Mouse (Mus musculus): ENCODE data around the gene H1foo. TPM values are rescaled to one million over a fixed set of nuclear protein-coding genes. Genes with fewer than 3 reads are reported as not detected.

H1foo gene
- total and polyA plus RNA-seq, 3 experiments: not detected

GRCm38 (mm10) chr6:115918615-115919014, 26.1 kb upstream of the H1foo start:
- TF ChIP-seq POLR2AphosphoS5 (IDR thresholded peaks at IDR 0.05; ENCODE audit: borderline replicate concordance, low read depth, low read length) (no peak), ZKSCAN1 (IDR thresholded peaks at IDR 0.05; ENCODE audit: low read depth, low read length) (no peak), TAL1 (IDR thresholded peaks at IDR 0.05; ENCODE audit: low read length) (peak; percentile 42; the same call in 1 of the 2 replicates), E2F4 (IDR thresholded peaks at IDR 0.05; ENCODE audit: borderline replicate concordance, low read depth, low read length) (no peak), RCOR1 (IDR thresholded peaks at IDR 0.05; ENCODE audit: low read depth, low read length) (no peak), UBTF (IDR thresholded peaks at IDR 0.05; ENCODE audit: borderline replicate concordance, insufficient read depth, low read depth, low read length) (no peak), MAFK (IDR thresholded peaks at IDR 0.05; ENCODE audit: borderline replicate concordance, low read depth, low read length) (no peak), MEF2A (IDR thresholded peaks at IDR 0.05; ENCODE audit: extremely low read depth, insufficient replicate concordance, low read depth, low read length, poor library complexity, severe bottlenecking) (no peak), TCF12 (IDR thresholded peaks at IDR 0.05; ENCODE audit: low read depth, low read length) (0 out of 2 replicates have a peak, but pooled peaks have one; percentile 9), NRF1 (IDR thresholded peaks at IDR 0.05; ENCODE audit: insufficient read depth, low read depth, low read length, poor library complexity, severe bottlenecking) (no peak), ELF1 (IDR thresholded peaks at IDR 0.05; ENCODE audit: low read depth, low read length) (no peak), CTCF (IDR thresholded peaks at IDR 0.05 in 2 of 3, conservative IDR thresholded peaks at IDR 0.05 in 1 of 3; ENCODE audit: control insufficient read depth in 1 of 3, insufficient read depth in 1 of 3, low read depth in 2 of 3, low read length in 3 of 3, poor library complexity in 1 of 3, severe bottlenecking in 1 of 3) (no peak), ZNF384 (IDR thresholded peaks at IDR 0.05; ENCODE audit: low read depth, low read length) (no peak), MXI1 (IDR thresholded peaks at IDR 0.05; ENCODE audit: low read depth, low read length) (no peak), SIN3A (IDR thresholded peaks at IDR 0.05; ENCODE audit: low read length) (no peak), MAZ (IDR thresholded peaks at IDR 0.05; ENCODE audit: low read depth, low read length) (no peak), EP300 (IDR thresholded peaks at IDR 0.05; ENCODE audit: low read depth in 1 of 2, low read length in 2 of 2) (no peak)
- H3K79me2 ChIP-seq (ENCODE audit: control insufficient read depth, insufficient read depth, low read length, poor library complexity): no peaks in the 10 kb centered on the region
- no peak overlapping the region for H3K4me3 ChIP-seq (ENCODE audit: control insufficient read depth in 1 of 2, insufficient read depth in 1 of 2, low read depth in 2 of 2, low read length in 2 of 2)
- H3K27me3 ChIP-seq (ENCODE audit: control insufficient read depth in 1 of 2, insufficient read depth in 2 of 2, low read length in 2 of 2): no peaks in the 10 kb centered on the region
- no peaks in the 10 kb centered on the region; a peak in 1 of 4 replicates for H3K4me1 ChIP-seq (ENCODE audit: control insufficient read depth in 1 of 2, insufficient read depth in 2 of 2, low read length in 2 of 2)
- no peaks in the 10 kb centered on the region for H3K36me3 ChIP-seq (ENCODE audit: control insufficient read depth in 1 of 2, insufficient read depth in 2 of 2, low read length in 2 of 2)
- no peak overlapping the region for H3K9ac ChIP-seq (ENCODE audit: control insufficient read depth, low read depth, low read length, poor library complexity, severe bottlenecking)
- no peaks in the 10 kb centered on the region for H3K9me3 ChIP-seq (replicated peaks; ENCODE audit: insufficient read depth, low read length)
- no peak overlapping the region for H3K27ac ChIP-seq (ENCODE audit: control insufficient read depth, low read depth, low read length)
- DNase-seq (ENCODE audit: low read depth, low spot score): no peak

GRCm38 (mm10) chr6:115919876-115920275, 24.9 kb upstream of the H1foo start:
- TF ChIP-seq GATA1 (IDR thresholded peaks at IDR 0.05; ENCODE audit: low read depth, low read length) (no peak), JUND (IDR thresholded peaks at IDR 0.05; ENCODE audit: low read depth, low read length) (no peak), POLR2AphosphoS5 (IDR thresholded peaks at IDR 0.05; ENCODE audit: borderline replicate concordance, low read depth, low read length) (no peak), GABPA (IDR thresholded peaks at IDR 0.05; ENCODE audit: low read depth, low read length) (no peak), E2F4 (IDR thresholded peaks at IDR 0.05; ENCODE audit: borderline replicate concordance, low read depth, low read length) (no peak), HCFC1 (IDR thresholded peaks at IDR 0.05; ENCODE audit: low read depth, low read length) (no peak), RAD21 (IDR thresholded peaks at IDR 0.05; ENCODE audit: low read depth, low read length) (no peak), ETS1 (IDR thresholded peaks at IDR 0.05; ENCODE audit: low read depth, low read length) (no peak), TAL1 (IDR thresholded peaks at IDR 0.05; ENCODE audit: low read length) (no peak), RCOR1 (IDR thresholded peaks at IDR 0.05; ENCODE audit: low read depth, low read length) (no peak), BHLHE40 (IDR thresholded peaks at IDR 0.05; ENCODE audit: borderline replicate concordance, low read depth, low read length) (no peak), EP300 (IDR thresholded peaks at IDR 0.05; ENCODE audit: low read depth in 1 of 2, low read length in 2 of 2) (no peak), ELF1 (IDR thresholded peaks at IDR 0.05; ENCODE audit: low read depth, low read length) (no peak), USF1 (IDR thresholded peaks at IDR 0.05; ENCODE audit: low read depth, low read length) (no peak), MYC (IDR thresholded peaks at IDR 0.05; ENCODE audit: low read depth, low read length) (no peak), POLR2AphosphoS2 (IDR thresholded peaks at IDR 0.05; ENCODE audit: low read length) (no peak), USF2 (IDR thresholded peaks at IDR 0.05; ENCODE audit: borderline replicate concordance in 1 of 2, insufficient read depth in 1 of 2, low read depth in 1 of 2, low read length in 2 of 2) (no peak), ZKSCAN1 (IDR thresholded peaks at IDR 0.05; ENCODE audit: low read depth, low read length) (no peak), CTCF (IDR thresholded peaks at IDR 0.05 in 2 of 3, conservative IDR thresholded peaks at IDR 0.05 in 1 of 3; ENCODE audit: control insufficient read depth in 1 of 3, insufficient read depth in 1 of 3, low read depth in 2 of 3, low read length in 3 of 3, poor library complexity in 1 of 3, severe bottlenecking in 1 of 3) (no peak), MAX (IDR thresholded peaks at IDR 0.05; ENCODE audit: low read length) (no peak)
- Histone ChIP-seq H3K4me1 (ENCODE audit: control insufficient read depth in 1 of 2, insufficient read depth in 2 of 2, low read length in 2 of 2) (no peaks in the 10 kb centered on the region; a peak in 1 of 4 replicates), H3K27me3 (ENCODE audit: control insufficient read depth in 1 of 2, insufficient read depth in 2 of 2, low read length in 2 of 2) (no peaks in the 10 kb centered on the region), H3K36me3 (ENCODE audit: control insufficient read depth in 1 of 2, insufficient read depth in 2 of 2, low read length in 2 of 2) (no peaks in the 10 kb centered on the region), H3K27ac (ENCODE audit: control insufficient read depth, low read depth, low read length) (no peak overlapping the region), H3K79me2 (ENCODE audit: control insufficient read depth, insufficient read depth, low read length, poor library complexity) (no peaks in the 10 kb centered on the region), H3K9me3 (replicated peaks; ENCODE audit: insufficient read depth, low read length) (no peaks in the 10 kb centered on the region), H3K9ac (ENCODE audit: control insufficient read depth, low read depth, low read length, poor library complexity, severe bottlenecking) (no peak overlapping the region), H3K4me3 (ENCODE audit: control insufficient read depth in 1 of 2, insufficient read depth in 1 of 2, low read depth in 2 of 2, low read length in 2 of 2) (no peak overlapping the region)
- DNase-seq (ENCODE audit: low read depth, low spot score): no peak
